Mouse (Mus musculus): ENCODE results near the gene Gm10663. TPM values are rescaled to one million over a fixed set of nuclear protein-coding genes. Genes with fewer than 3 reads are reported as not detected.

The Gm10663 gene
- total RNA-seq (2017) = not detected in 2 replicates

- no peak for ATAC-seq (replicated peaks; ENCODE audit: low read depth, poor library complexity, severe bottlenecking)
Measured at GRCm38 (mm10) chr8:65074733-65075132, at the start of gene Gm10663. TSS of gene Gm10663 (plus strand) at chr8:65075033.

GRCm38 (mm10) chr8:65028959-65029686 lies 45.7 kb upstream of the Gm10663 start:
- ATAC-seq (replicated peaks; ENCODE audit: low read depth, poor library complexity, severe bottlenecking) = no peak

GRCm38 (mm10) chr8:65029776-65030175 lies 45.1 kb upstream of the Gm10663 start:
- ATAC-seq (replicated peaks; ENCODE audit: low read depth, poor library complexity, severe bottlenecking) = no peak

GRCm38 (mm10) chr8:65030735-65031485 lies 43.9 kb upstream of the Gm10663 start:
- no peak for ATAC-seq (replicated peaks; ENCODE audit: low read depth, poor library complexity, severe bottlenecking)

GRCm38 (mm10) chr8:65032107-65032506 lies 42.7 kb upstream of the Gm10663 start:
- no peak for ATAC-seq (replicated peaks; ENCODE audit: low read depth, poor library complexity, severe bottlenecking)

- no peak for ATAC-seq (replicated peaks; ENCODE audit: low read depth, poor library complexity, severe bottlenecking)
Measured at GRCm38 (mm10) chr8:65033056-65033455, 41.8 kb upstream of the Gm10663 start.

GRCm38 (mm10) chr8:65034136-65034535 lies 40.7 kb upstream of the Gm10663 start:
- no peak for ATAC-seq (replicated peaks; ENCODE audit: low read depth, poor library complexity, severe bottlenecking)

GRCm38 (mm10) chr8:65037117-65037533 lies 37.7 kb upstream of the Gm10663 start, which contains the start of gene Apela:
TSS of gene Apela (minus strand) at chr8:65037336.
- ATAC-seq (replicated peaks; ENCODE audit: low read depth, poor library complexity, severe bottlenecking) = no peak

- no peak for ATAC-seq (replicated peaks; ENCODE audit: low read depth, poor library complexity, severe bottlenecking)
Measured at GRCm38 (mm10) chr8:65046565-65046964, 28.3 kb upstream of the Gm10663 start.

GRCm38 (mm10) chr8:65047193-65047592 lies 27.6 kb upstream of the Gm10663 start:
- ATAC-seq (replicated peaks; ENCODE audit: low read depth, poor library complexity, severe bottlenecking) = no peak

GRCm38 (mm10) chr8:65047801-65048200 lies 27.0 kb upstream of the Gm10663 start:
- ATAC-seq (replicated peaks; ENCODE audit: low read depth, poor library complexity, severe bottlenecking) = no peak

GRCm38 (mm10) chr8:65053554-65053953 lies 21.3 kb upstream of the Gm10663 start:
- ATAC-seq (replicated peaks; ENCODE audit: low read depth, poor library complexity, severe bottlenecking) = no peak

- no peak for ATAC-seq (replicated peaks; ENCODE audit: low read depth, poor library complexity, severe bottlenecking)
Measured at GRCm38 (mm10) chr8:65053968-65054367, 20.9 kb upstream of the Gm10663 start.

GRCm38 (mm10) chr8:65056722-65057121 lies 18.1 kb upstream of the Gm10663 start:
- no peak for ATAC-seq (replicated peaks; ENCODE audit: low read depth, poor library complexity, severe bottlenecking)

- no peak for ATAC-seq (replicated peaks; ENCODE audit: low read depth, poor library complexity, severe bottlenecking)
Measured at GRCm38 (mm10) chr8:65062195-65062594, 12.6 kb upstream of the Gm10663 start.

GRCm38 (mm10) chr8:65064071-65064470 lies 10.8 kb upstream of the Gm10663 start:
- no peak for ATAC-seq (replicated peaks; ENCODE audit: low read depth, poor library complexity, severe bottlenecking)

GRCm38 (mm10) chr8:65065622-65066021 lies 9.2 kb upstream of the Gm10663 start:
- ATAC-seq (replicated peaks; ENCODE audit: low read depth, poor library complexity, severe bottlenecking) = no peak

- ATAC-seq (replicated peaks; ENCODE audit: low read depth, poor library complexity, severe bottlenecking) = no peak
Measured at GRCm38 (mm10) chr8:65067031-65067430, 7.8 kb upstream of the Gm10663 start.

GRCm38 (mm10) chr8:65067694-65068472 lies 7.0 kb upstream of the Gm10663 start:
- ATAC-seq (replicated peaks; ENCODE audit: low read depth, poor library complexity, severe bottlenecking) = no peak

GRCm38 (mm10) chr8:65068473-65068819 lies 6.4 kb upstream of the Gm10663 start:
- ATAC-seq (replicated peaks; ENCODE audit: low read depth, poor library complexity, severe bottlenecking) = no peak

GRCm38 (mm10) chr8:65070996-65071395 lies 3.8 kb upstream of the Gm10663 start:
- no peak for ATAC-seq (replicated peaks; ENCODE audit: low read depth, poor library complexity, severe bottlenecking)
